Mouse (Mus musculus) liver, embryonic 11.5 days (tissue): ENCODE results near the gene Fbxl16. TPM values are rescaled to one million over a fixed set of nuclear protein-coding genes. Genes with fewer than 3 reads are reported as not detected.
A peak's percentile ranks its signal among the peaks of the same experiment; 100 is the strongest.

ENCODE experiments used
- ATAC-seq: fragments of 200-750 bp; cut with Nextera tagmentation; replicated peaks from 2 replicates; pipeline ENCODE4 v1.8.0; 2017; ENCODE audit warnings: moderate number of reproducible peaks, mild to moderate bottlenecking, moderate TSS enrichment, moderate library complexity; ENCODE audit not compliant: low FRiP score
- DNase-seq: peaks from one replicate; pipeline ENCODE4 v3.0.0-alpha.2; 2017; ENCODE audit warnings: low spot score
- H3K27ac ChIP-seq: fragments of 300-500 bp; sonication (generic); 2 replicates; pipeline ENCODE4 v1.5.1; 2014; ENCODE audit warnings: mild to moderate bottlenecking, low read depth, low read length, control low read depth
- H3K27me3 ChIP-seq: fragments of 300-500 bp; sonication (generic); replicated peaks from 2 replicates; pipeline ENCODE4 v1.6.1; 2014; ENCODE audit warnings: low read length, mixed read lengths; ENCODE audit not compliant: control insufficient read depth, insufficient read depth
- H3K36me3 ChIP-seq: fragments of 300-500 bp; sonication (generic); 2 replicates; pipeline ENCODE4 v1.6.1; 2014; ENCODE audit warnings: mild to moderate bottlenecking, low read length, moderate library complexity, mixed read lengths; ENCODE audit not compliant: control insufficient read depth, insufficient read depth
- H3K4me1 ChIP-seq: fragments of 300-500 bp; sonication (generic); replicated peaks from 2 replicates; pipeline ENCODE4 v1.6.1; 2014; ENCODE audit warnings: low read length, mixed read lengths; ENCODE audit not compliant: control insufficient read depth, insufficient read depth
- H3K4me2 ChIP-seq: fragments of 300-500 bp; sonication (generic); 2 replicates; pipeline ENCODE4 v1.6.1; 2014; ENCODE audit warnings: mild to moderate bottlenecking, control low read depth, moderate library complexity
- H3K4me3 ChIP-seq: fragments of 300-500 bp; sonication (generic); 2 replicates; pipeline ENCODE4 v1.5.1; 2014; ENCODE audit warnings: low read depth, low read length, control low read depth
- H3K9ac ChIP-seq: fragments of 300-500 bp; sonication (generic); 2 replicates; pipeline ENCODE4 v1.6.1; 2014; ENCODE audit warnings: low read depth, low read length, control low read depth
- H3K9me3 ChIP-seq: fragments of 300-500 bp; sonication (generic); 2 replicates; pipeline ENCODE4 v1.6.1; 2016; ENCODE audit warnings: low read length, inconsistent platforms, mixed read lengths; ENCODE audit not compliant: control insufficient read depth
- WGBS: fragments of 180-500 bp; shearing (Covaris S2); extraction: QIAGEN DNeasy Blood & Tissue Kit; methylation state at CpG from one replicate; pipeline ENCODE4 v1.1.7; 2014; 5-methylcytosine and 5-hydroxymethylcytosine counted together
- microRNA-seq: library from miRNA; unstranded; fragments of <30 nt; microRNA quantifications from one replicate; pipeline ENCODE4, GENCODE M21; 2017; ENCODE audit warnings: borderline number of aligned reads
- polyA plus RNA-seq: library from polyadenylated mRNA; unstranded; fragments of >200 nt; fragmentation: Nextera tagmentation; extraction: Ambion mirVana; gene quantifications from 2 replicates; pipeline ENCODE4 v1.2.1, GENCODE M21; 2014

The Fbxl16 gene
- polyA plus RNA-seq, 1 experiment from 2014 or later, result 0.99 TPM

DNA sequence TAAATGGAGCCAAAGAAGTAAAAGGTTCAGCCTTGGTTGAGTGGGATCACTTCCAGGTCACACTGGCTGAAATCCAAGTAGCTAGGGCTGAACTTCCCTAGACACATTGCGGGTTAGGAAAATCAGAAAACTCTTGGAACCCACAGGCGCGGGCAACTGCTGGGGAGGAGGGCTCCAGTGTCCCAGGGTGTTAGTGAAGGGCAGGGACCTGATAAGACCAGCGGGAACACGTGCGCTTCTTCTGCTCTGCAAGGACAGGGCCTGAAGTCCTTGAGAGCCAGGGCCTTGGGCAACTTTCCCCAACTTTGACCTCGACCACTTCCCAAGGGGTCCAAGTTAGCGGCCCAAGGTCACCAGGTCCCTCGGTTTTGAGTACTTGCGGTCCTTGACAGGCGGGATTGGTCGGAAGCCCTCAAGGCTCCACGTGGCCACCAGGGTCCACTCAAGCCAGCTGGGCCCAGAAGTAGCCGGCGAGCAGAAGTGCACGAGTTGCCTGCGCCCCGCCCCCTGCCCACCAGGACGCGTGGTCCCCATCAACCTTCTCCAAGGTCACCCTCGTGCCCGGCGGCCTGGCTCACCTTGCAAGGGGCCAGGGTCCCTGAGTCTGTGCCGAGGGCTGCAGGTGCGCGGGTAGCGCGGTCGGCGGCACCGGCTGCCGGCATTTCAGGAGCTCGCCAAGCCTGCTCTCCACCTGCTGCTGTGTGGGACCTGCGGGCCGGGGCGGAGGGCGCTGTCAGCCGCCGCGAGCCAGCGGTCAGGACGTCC is 59.1 kb downstream of the Fbxl16 start:
- H3K9me3 ChIP-seq, result no peaks in the 10 kb centered on the region
- DNase-seq, result peak; percentile 73
- H3K4me3 ChIP-seq, result peak overlapping the region; percentile 86
- peak overlapping the region; percentile 70 for H3K27ac ChIP-seq
- WGBS, result under 1% methylated on average over 42 of the region's 42 CpGs
- ATAC-seq, result peak; percentile 68
- no peaks in the 10 kb centered on the region for H3K27me3 ChIP-seq
- H3K36me3 ChIP-seq, result peaks cover 8% of the 10 kb centered on the region; the same call in 1 of the 2 replicates
- peaks cover 14% of the 10 kb centered on the region for H3K4me1 ChIP-seq
- peak overlapping the region; percentile 93 for H3K4me2 ChIP-seq
- peak overlapping the region; percentile 82 for H3K9ac ChIP-seq

DNA sequence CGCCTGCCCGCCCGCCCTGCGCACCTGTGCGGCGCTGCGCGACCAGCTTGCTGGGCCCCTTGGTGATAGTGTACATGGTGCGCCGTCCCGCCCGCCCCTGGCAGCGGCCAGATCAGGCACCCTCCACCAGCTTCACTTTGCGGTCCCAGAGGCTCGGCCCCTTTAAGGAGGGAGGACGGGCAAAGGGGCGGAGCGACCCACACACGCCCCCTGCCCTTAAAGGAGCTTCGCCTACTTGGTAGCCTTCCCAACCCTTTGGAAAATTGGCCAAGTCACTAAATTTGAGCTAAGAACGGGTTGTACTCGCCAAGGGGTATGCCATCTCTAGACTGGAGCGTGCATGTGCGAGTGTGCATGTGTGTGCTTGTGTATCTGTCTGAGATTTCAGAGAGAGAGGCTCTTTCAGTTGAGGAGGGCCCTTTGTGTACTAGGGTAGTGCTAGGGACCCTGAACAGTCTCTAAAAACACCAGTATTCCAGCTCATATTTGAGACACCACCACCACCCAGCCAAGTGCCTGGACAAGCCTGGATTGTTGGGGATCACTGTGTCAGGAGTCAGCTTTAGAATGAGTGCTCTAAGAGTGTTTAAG is 59.8 kb downstream of the Fbxl16 start, which contains the start of gene Mcrip2:
Mcrip2 (minus strand) TSS at position 164 of the 591 bp plus-strand sequence.
- H3K4me1 ChIP-seq, result peaks cover 14% of the 10 kb centered on the region
- WGBS, result under 1% methylated on average over 24 of the region's 24 CpGs
- H3K4me3 ChIP-seq, result peak within 1 kb of the TSS; percentile 86
- H3K9ac ChIP-seq, result peak within 1 kb of the TSS; percentile 82
- H3K27ac ChIP-seq, result peak within 1 kb of the TSS; percentile 70
- peaks cover 7% of the 10 kb centered on the region; the same call in 1 of the 2 replicates for H3K36me3 ChIP-seq
- ATAC-seq, result peak; percentile 83
- peak within 1 kb of the TSS; percentile 93 for H3K4me2 ChIP-seq
- H3K9me3 ChIP-seq, result no peaks in the 10 kb centered on the region
- H3K27me3 ChIP-seq, result no peaks in the 10 kb centered on the region
- peak; percentile 84 for DNase-seq

GRCm38 (mm10) chr17:25869498-25869897 is 60.6 kb downstream of the Fbxl16 start:
- Histone ChIP-seq H3K9me3 (no peaks in the 10 kb centered on the region), H3K4me3 (no peak overlapping the region), H3K36me3 (peaks cover 4% of the 10 kb centered on the region; the same call in 1 of the 2 replicates), H3K27ac (no peak overlapping the region), H3K9ac (no peak overlapping the region), H3K4me2 (no peak overlapping the region; the same call in 1 of the 2 replicates), H3K4me1 (peaks cover 20% of the 10 kb centered on the region), H3K27me3 (no peaks in the 10 kb centered on the region)
- 85% methylated on average over 8 of the region's 8 CpGs for WGBS
- ATAC-seq (no peak), DNase-seq (no peak)

DNA sequence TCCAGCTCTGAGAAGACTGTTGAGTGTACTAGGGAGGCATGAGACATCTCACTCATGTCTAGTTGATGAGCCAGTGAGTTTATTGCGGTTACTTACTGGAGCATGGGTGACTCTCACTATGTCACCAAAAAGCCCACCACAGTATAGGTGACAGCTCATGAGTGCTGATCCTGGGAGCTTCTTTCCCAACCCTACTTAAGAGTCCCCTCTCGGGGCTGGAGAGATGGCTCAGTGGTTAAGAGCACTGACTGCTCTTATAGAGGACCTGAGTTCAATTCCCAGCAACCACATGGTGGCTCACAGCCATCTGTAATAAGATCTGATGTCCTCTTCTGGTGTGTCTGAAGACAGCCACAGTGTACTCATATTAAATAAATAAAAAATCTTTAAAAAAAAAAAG is 61.1 kb downstream of the Fbxl16 start:
- Histone ChIP-seq H3K4me1 (peaks cover 20% of the 10 kb centered on the region), H3K27me3 (no peaks in the 10 kb centered on the region), H3K27ac (no peak overlapping the region), H3K9me3 (no peaks in the 10 kb centered on the region), H3K4me2 (no peak overlapping the region), H3K9ac (no peak overlapping the region), H3K36me3 (peaks cover 4% of the 10 kb centered on the region; the same call in 1 of the 2 replicates), H3K4me3 (no peak overlapping the region)
- DNase-seq (no peak), ATAC-seq (no peak)
- WGBS, result 84% methylated on average over 2 of the region's 2 CpGs

Small RNAs within 50 kb of the gene (microRNA-seq; reads per million reads assigned to microRNA genes)
- gene Mir3082 (2.1 reads per million), gene Mir6966 (not detected)

Other genes with a start within 250 kb of the Fbxl16 start
- gene Sox8, start 238.4 kb upstream of the Fbxl16 start, polyA plus RNA-seq, result 2.4 and 3.0 TPM in 2 replicates
- gene Lmf1, start 230.0 kb upstream of the Fbxl16 start, polyA plus RNA-seq, result 23.8 and 29.1 TPM in 2 replicates
- gene Gng13, start 91.9 kb upstream of the Fbxl16 start, polyA plus RNA-seq, result 0.42 and 1.3 TPM in 2 replicates
- gene Chtf18, start 81.7 kb upstream of the Fbxl16 start, polyA plus RNA-seq, result 32.0 and 35.6 TPM in 2 replicates
- 16.6 and 17.5 TPM in 2 replicates for gene Rpusd1, start 81.4 kb upstream of the Fbxl16 start, polyA plus RNA-seq
- not detected in 2 replicates for gene Mslnl, start 73.0 kb upstream of the Fbxl16 start, polyA plus RNA-seq
- 0.29 and 0.55 TPM in 2 replicates for gene Msln, start 54.7 kb upstream of the Fbxl16 start, polyA plus RNA-seq
- 28.4 and 29.9 TPM in 2 replicates for gene Narfl, start 35.3 kb upstream of the Fbxl16 start, polyA plus RNA-seq
- gene Haghl, start 23.4 kb upstream of the Fbxl16 start, polyA plus RNA-seq, result 22.7 and 25.0 TPM in 2 replicates
- gene Ccdc78, start 22.5 kb upstream of the Fbxl16 start, polyA plus RNA-seq, result 0.25 and 0.33 TPM in 2 replicates
- 83.7 and 83.8 TPM in 2 replicates for gene Fam173a, start 16.2 kb upstream of the Fbxl16 start, polyA plus RNA-seq
- gene AC134908.4, start 13.4 kb upstream of the Fbxl16 start, polyA plus RNA-seq, result not detected in 2 replicates
- 7.6 and 10.8 TPM in 2 replicates for gene Metrn, start 11.9 kb upstream of the Fbxl16 start, polyA plus RNA-seq
- 29.8 and 31.9 TPM in 2 replicates for gene Wdr24, start 14.5 kb downstream of the Fbxl16 start, polyA plus RNA-seq
- 36.6 and 37.0 TPM in 2 replicates for gene Jmjd8, start 19.8 kb downstream of the Fbxl16 start, polyA plus RNA-seq
- 249 and 252 TPM in 2 replicates for gene Stub1, start 24.3 kb downstream of the Fbxl16 start, polyA plus RNA-seq
- gene Rhbdl1, start 28.2 kb downstream of the Fbxl16 start, polyA plus RNA-seq, result 0.60 and 1.6 TPM in 2 replicates
- 0.78 and 1.1 TPM in 2 replicates for gene Gm20683, start 32.7 kb downstream of the Fbxl16 start, polyA plus RNA-seq
- gene Rhot2, start 35.8 kb downstream of the Fbxl16 start, polyA plus RNA-seq, result 9.6 and 12.8 TPM in 2 replicates
- gene Wdr90, start 52.4 kb downstream of the Fbxl16 start, polyA plus RNA-seq, result 22.2 and 25.7 TPM in 2 replicates
- 96.5 and 110 TPM in 2 replicates for gene Mcrip2, start 59.7 kb downstream of the Fbxl16 start, polyA plus RNA-seq
- gene Mettl26, start 66.0 kb downstream of the Fbxl16 start, polyA plus RNA-seq, result 70.7 and 74.5 TPM in 2 replicates
- 2.1 and 2.4 TPM in 2 replicates for gene Wfikkn1, start 71.8 kb downstream of the Fbxl16 start, polyA plus RNA-seq
- gene Rab40c, start 110.6 kb downstream of the Fbxl16 start, polyA plus RNA-seq, result 9.9 and 10.7 TPM in 2 replicates
- gene Pigq, start 135.9 kb downstream of the Fbxl16 start, polyA plus RNA-seq, result 137 and 139 TPM in 2 replicates
- gene Nhlrc4, start 135.9 kb downstream of the Fbxl16 start, polyA plus RNA-seq, result 0.85 and 1.4 TPM in 2 replicates
- 0.68 and 0.85 TPM in 2 replicates for gene A930017K11Rik, start 143.5 kb downstream of the Fbxl16 start, polyA plus RNA-seq
- gene Capn15, start 176.7 kb downstream of the Fbxl16 start, polyA plus RNA-seq, result 23.0 and 27.4 TPM in 2 replicates